Mouse (Mus musculus) right cerebral cortex, postnatal 36 days (tissue): ENCODE measurements around the gene Smyd3.
"Not testable (repeated sequence)": the region's sequence is repeated elsewhere in the genome, so short reads cannot be mapped to it uniquely, and the experiment has no call there.

ENCODE experiments used
- DNase-seq, 2 experiments: peaks; one replicate each; pipeline ENCODE4 v3.0.0; 2022; ENCODE audit warnings: low spot score in 2 of 2, mixed read lengths in 1 of 2

Smyd3 gene

GRCm38 (mm10) chr1:179293772-179294353, 224.0 kb downstream of the Smyd3 start:
- DNase-seq, result no peak

GRCm38 (mm10) chr1:179290181-179290580, 227.7 kb downstream of the Smyd3 start:
- DNase-seq, result not testable (repeated sequence)

- no peak for DNase-seq
Observed at GRCm38 (mm10) chr1:179289744-179290143, 228.1 kb downstream of the Smyd3 start.

- no peak for DNase-seq
Observed at GRCm38 (mm10) chr1:179286748-179287147, 231.1 kb downstream of the Smyd3 start.

- no peak for DNase-seq
Observed at GRCm38 (mm10) chr1:179282821-179283220, 235.0 kb downstream of the Smyd3 start.

GRCm38 (mm10) chr1:179281401-179282121, 236.3 kb downstream of the Smyd3 start:
- DNase-seq, result no peak

GRCm38 (mm10) chr1:179279116-179279515, 238.7 kb downstream of the Smyd3 start:
- no peak for DNase-seq

GRCm38 (mm10) chr1:179277346-179277745, 240.5 kb downstream of the Smyd3 start:
- DNase-seq, result no peak

GRCm38 (mm10) chr1:179276866-179277265, 241.0 kb downstream of the Smyd3 start:
- no peak for DNase-seq

GRCm38 (mm10) chr1:179272926-179273325, 244.9 kb downstream of the Smyd3 start:
- DNase-seq, result no peak

GRCm38 (mm10) chr1:179272351-179272750, 245.5 kb downstream of the Smyd3 start:
- DNase-seq, result no peak

GRCm38 (mm10) chr1:179266936-179267335, 250.9 kb downstream of the Smyd3 start:
- no peak for DNase-seq

GRCm38 (mm10) chr1:179261496-179261966, 256.3 kb downstream of the Smyd3 start:
- DNase-seq, result peak; percentile 7 to 14

GRCm38 (mm10) chr1:179255826-179256512, 261.9 kb downstream of the Smyd3 start:
- no peak for DNase-seq

- no peak for DNase-seq
Observed at GRCm38 (mm10) chr1:179254531-179254930, 263.3 kb downstream of the Smyd3 start.

GRCm38 (mm10) chr1:179252611-179253010, 265.2 kb downstream of the Smyd3 start:
- no peak for DNase-seq

GRCm38 (mm10) chr1:179250388-179250787, 267.5 kb downstream of the Smyd3 start:
- no peak for DNase-seq

GRCm38 (mm10) chr1:179243554-179243953, 274.3 kb downstream of the Smyd3 start:
- DNase-seq, result no peak

GRCm38 (mm10) chr1:179240663-179241279, 277.1 kb downstream of the Smyd3 start:
- no peak for DNase-seq

GRCm38 (mm10) chr1:179238639-179239038, 279.2 kb downstream of the Smyd3 start:
- DNase-seq, result no peak

GRCm38 (mm10) chr1:179237989-179238388, 279.9 kb downstream of the Smyd3 start:
- no peak for DNase-seq

GRCm38 (mm10) chr1:179236217-179236840, 281.5 kb downstream of the Smyd3 start:
- DNase-seq, result no peak
